Mouse (Mus musculus) E14TG2a.4 (cell line): Measurements from ENCODE around the gene Myl10.
A peak's percentile ranks its signal among the peaks of the same experiment; 100 is the strongest.

ENCODE experiments used
- CTCF ChIP-seq: conservative IDR thresholded peaks from 2 replicates; pipeline ENCODE4 v1.5.1; 2014; ENCODE audit warnings: low read length
- NANOG ChIP-seq: IDR thresholded peaks from 2 replicates; pipeline ENCODE4 v1.6.1; 2014; ENCODE audit warnings: borderline replicate concordance, low read length, mixed read lengths
- POU5F1 ChIP-seq: IDR thresholded peaks from 2 replicates; pipeline ENCODE4 v1.6.1; 2014; ENCODE audit warnings: low read length, borderline replicate concordance

- TF ChIP-seq CTCF = peak; percentile 89
- no peak for TF ChIP-seq NANOG
- no peak for TF ChIP-seq POU5F1
Observed at GRCm38 (mm10) chr5:136705532-136705931, 12.6 kb downstream of the Myl10 start.
